Mouse (Mus musculus): ENCODE measurements around the gene Adck1.
A peak's percentile ranks its signal among the peaks of the same experiment; 100 is the strongest.
"Not testable (repeated sequence)": the region's sequence is repeated elsewhere in the genome, so short reads cannot be mapped to it uniquely, and the experiment has no call there.

Adck1 gene

GRCm38 (mm10) chr12:88360441-88361119 is at the start of gene Adck1:
Gene Adck1 (plus strand): TSS chr12:88360554.
- DNase-seq (ENCODE audit: low read depth), result peak; percentile 75

- no peak for DNase-seq (ENCODE audit: low read depth)
These were observed 45.8 kb upstream of the Adck1 start for GRCm38 (mm10) chr12:88314556-88314955.

GRCm38 (mm10) chr12:88323926-88324325 is 36.4 kb upstream of the Adck1 start, which contains the start of gene Gm5039:
Gene Gm5039 (minus strand): TSS chr12:88324026.
- not testable (repeated sequence) for DNase-seq (ENCODE audit: low read depth)

DNA sequence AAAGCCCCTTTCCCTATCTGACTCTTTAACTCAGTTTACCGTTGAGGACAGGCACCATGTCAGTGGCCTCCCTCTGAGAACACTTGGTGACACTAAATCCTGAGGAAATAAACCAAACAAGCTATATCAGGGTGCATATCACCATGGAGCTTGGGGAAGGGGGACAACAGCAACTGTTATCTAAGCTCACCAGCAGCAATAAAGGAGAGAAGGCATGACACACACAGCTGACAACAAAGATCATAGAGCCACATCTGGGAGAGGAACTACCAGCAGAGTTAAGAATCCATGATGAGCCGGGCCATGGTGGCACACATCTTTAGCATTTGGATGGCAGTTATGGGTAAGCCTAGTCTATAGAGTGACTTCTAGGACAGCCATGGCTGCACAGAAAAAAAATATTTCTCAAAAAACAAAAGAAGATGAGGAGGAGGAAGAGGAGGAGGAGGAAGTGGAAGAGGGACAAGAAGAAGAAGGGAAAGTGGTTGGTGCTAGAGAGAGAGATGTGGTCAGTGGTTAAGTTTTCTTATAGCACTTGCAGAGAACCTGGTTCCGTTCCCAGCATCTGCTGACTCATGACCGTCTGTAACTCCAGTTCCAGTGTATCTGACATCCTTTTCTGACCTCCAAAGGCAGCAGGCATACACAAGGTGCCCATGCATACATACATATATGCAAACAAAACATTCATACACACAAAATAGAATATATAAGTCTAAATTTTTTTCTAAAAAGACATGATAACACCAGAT is 23.5 kb upstream of the Adck1 start:
- DNase-seq (ENCODE audit: low read depth), result not testable (repeated sequence)

DNA sequence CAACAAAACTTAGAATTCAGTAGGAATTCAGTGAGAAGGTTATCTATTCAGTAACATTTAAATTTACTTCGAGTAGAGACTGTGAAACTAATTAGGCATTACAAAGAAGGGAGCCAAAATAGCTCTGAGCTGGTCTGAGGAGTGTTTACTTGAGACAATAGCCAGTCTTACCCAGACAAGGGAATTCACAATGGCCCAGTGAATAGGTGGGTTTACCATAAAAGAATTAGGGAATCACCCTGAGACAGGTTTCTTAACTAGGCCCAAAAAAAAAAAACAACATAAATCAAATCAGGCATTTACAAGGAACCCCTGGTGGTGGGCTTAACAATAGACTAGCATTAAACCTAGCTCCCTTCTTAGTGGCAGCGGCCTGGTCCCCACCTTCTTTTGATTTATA is 19.1 kb upstream of the Adck1 start:
- not testable (repeated sequence) for DNase-seq (ENCODE audit: low read depth)

- DNase-seq (ENCODE audit: low read depth), result no peak
These were observed 6.1 kb upstream of the Adck1 start for GRCm38 (mm10) chr12:88354182-88354702.

DNA sequence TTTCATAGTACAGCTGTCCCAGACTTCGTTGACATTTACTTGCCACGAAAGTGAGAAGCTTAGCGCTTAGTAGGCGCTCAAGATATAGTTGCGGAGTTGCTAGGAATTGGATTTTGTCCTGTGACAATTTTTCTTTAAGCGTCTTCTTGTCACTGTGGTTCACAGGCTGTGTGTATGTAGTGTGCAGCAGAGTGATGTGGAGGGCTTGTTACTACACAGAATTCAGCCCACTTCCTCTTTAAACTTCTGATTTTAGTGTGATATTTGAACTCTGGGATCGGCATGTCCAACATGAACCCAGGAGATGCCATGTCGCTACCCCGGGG is 729 bp downstream of the Adck1 start:
- no peak for DNase-seq (ENCODE audit: low read depth)

GRCm38 (mm10) chr12:88367673-88368072 is 7.3 kb downstream of the Adck1 start:
- DNase-seq (ENCODE audit: low read depth), result no peak

- no peak for DNase-seq (ENCODE audit: low read depth)
These were observed 8.3 kb downstream of the Adck1 start for GRCm38 (mm10) chr12:88368618-88369017.

- not testable (repeated sequence) for DNase-seq (ENCODE audit: low read depth)
These were observed 9.3 kb downstream of the Adck1 start for GRCm38 (mm10) chr12:88369690-88370089.

GRCm38 (mm10) chr12:88370321-88370720 is 10.0 kb downstream of the Adck1 start:
- not testable (repeated sequence) for DNase-seq (ENCODE audit: low read depth)

DNA sequence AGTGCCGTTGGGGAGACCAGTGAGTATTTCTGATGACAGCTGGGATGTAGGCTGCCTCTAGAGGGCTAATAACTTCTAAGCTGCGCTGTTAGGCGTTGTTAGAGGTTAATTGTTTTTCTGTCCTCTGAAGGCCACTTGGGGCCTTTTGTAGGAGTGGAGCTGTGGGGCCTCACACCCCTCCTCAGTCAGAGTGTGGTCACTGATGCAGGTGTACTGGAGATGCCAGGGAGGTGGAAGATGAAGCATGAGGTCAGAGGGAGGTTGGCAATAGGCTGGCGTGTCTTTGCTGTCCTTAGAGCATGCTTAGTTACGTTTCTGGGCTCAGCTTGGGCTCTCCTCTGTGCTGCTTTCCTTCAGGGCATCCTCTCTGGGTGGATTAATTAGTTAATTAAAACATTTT is 11.7 kb downstream of the Adck1 start:
- no peak for DNase-seq (ENCODE audit: low read depth)

GRCm38 (mm10) chr12:88376820-88377219 is 16.5 kb downstream of the Adck1 start:
- no peak for DNase-seq (ENCODE audit: low read depth)

DNA sequence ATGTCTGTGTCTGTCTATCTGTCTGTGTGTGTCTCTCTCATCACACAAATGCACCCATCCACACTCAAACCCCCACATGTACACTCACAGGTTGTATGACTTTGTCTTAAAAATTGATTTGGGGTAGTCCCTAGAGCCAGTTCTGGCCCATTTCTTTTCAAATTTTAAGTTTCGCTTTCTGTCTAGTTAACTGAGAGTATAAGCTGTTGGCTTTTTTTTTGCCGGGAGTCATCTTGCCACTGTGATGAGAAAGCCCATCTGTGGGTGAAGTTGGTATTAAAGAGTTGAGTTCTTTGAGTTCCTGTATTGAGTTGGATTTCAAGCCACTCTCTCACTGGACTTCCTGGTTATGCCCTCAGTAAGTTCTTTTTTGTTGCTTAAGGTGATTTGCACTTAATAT is 17.9 kb downstream of the Adck1 start:
- DNase-seq (ENCODE audit: low read depth), result no peak

DNA sequence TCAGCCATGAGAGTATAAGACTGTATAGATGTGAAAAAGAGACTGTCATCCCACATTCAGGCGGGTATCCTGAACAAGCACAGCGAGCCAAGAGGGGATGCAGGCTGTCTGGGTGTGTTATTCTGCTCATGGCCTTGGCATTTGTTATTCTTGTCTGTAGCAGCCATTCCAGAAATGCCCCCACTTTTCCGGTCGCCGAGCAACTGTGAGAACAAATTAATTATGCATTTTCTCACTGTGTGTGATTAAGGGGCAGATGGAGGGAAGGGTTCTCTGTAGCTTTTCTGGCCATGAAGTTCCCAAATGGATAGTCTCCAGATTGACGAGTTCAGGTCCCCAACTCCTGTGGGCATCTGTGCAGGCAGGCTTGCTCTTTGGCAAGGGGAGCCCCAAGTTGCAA is 28.5 kb downstream of the Adck1 start:
- no peak for DNase-seq (ENCODE audit: low read depth)

GRCm38 (mm10) chr12:88398658-88399057 is 38.3 kb downstream of the Adck1 start:
- DNase-seq (ENCODE audit: low read depth), result no peak

- peak; percentile 14 for DNase-seq (ENCODE audit: low read depth)
These were observed 43.2 kb downstream of the Adck1 start for GRCm38 (mm10) chr12:88403541-88403940.

DNA sequence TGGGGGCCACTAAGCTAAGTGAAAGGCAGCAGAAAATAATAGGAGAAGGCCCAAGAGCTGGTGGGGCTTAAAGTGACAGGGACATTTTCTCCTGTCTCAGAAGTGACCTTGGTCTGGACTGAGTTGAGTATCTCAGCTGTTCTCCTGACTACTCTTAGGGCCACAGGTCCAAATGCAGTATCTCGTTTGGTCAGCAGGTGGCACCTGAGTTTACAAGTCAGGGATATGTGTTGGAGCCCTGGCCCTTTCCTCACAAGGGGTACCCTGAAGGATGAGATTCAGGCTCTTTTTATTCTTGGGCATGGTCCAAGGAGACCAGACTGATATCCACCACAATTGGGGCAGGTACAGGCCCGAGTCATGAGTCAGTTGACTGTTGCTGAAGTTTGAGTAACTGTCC is 44.8 kb downstream of the Adck1 start:
- DNase-seq (ENCODE audit: low read depth), result peak; percentile 23

DNA sequence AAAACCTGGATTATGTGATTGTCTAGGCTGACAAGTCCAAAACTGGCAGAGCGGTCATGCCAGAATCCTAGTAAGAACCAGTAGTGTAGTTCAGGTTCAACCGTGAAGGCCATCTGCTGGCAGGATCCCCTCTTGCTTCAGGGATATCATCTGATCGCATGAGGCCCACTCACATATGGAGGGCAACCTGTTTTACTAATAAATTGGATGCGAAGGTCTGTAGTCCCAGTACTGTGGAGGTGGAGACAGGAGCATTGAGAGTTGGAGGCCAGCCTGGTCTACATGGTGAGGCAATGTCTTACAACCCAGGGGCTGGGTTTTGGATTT is 47.6 kb downstream of the Adck1 start:
- DNase-seq (ENCODE audit: low read depth), result no peak

GRCm38 (mm10) chr12:88408323-88409047 is 48.1 kb downstream of the Adck1 start:
- DNase-seq (ENCODE audit: low read depth), result no peak

DNA sequence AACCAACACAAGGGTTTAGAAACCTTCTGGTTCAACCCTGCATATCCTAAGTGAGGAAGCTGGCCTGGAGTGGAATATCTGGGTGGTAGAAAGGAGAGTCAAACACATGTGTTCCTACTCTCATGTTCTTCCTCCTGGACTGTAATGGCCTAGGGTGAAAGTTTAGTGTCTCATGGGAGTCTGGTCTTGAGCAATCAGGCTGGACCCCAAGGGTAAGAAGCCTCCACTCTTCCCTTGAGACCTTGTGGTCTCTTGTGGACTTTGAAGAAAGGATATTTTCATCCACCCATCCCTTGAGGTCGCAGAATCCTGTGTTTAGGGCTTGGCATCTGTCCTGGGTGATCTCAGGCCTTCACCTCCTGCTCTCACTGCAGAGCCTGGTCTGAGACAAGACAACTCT is 52.9 kb downstream of the Adck1 start:
- no peak for DNase-seq (ENCODE audit: low read depth)

DNA sequence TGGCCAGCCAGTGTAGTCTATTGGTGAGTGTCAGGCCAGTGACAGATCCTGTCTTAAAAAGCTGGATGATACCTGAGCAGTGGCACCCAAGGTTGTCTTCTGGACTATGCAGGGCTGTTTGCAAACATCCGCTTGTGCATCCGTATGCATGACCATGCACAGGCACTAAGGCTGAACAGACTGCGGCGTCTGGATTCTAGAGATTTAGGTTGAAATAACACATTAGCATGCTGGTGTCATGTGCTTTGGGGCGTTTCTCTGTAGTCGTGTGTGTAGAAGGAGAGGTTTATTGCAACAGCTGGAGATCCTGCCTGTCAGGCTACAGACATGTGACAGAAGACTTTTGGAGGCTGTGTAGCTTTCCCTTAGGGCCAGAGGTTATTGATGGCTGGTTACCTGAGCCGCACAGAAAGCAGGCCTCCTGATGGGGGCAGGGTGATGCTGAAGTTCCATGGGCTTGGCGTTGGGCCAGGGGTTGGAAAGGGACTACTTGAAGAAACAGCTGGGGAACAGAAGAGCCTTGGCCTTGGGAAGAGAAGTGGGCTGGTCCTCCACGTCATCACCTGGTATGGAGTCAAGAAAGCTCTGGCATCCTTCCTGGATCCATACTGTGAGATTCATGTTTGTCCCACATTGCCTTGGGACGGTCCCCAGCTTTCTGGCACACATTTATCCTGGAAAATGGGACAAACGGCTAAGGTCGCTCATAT is 59.7 kb downstream of the Adck1 start:
- no peak for DNase-seq (ENCODE audit: low read depth)
